Comparison of ENCODE assay signal across 8 mouse cellular contexts in the genomic region with DNA sequence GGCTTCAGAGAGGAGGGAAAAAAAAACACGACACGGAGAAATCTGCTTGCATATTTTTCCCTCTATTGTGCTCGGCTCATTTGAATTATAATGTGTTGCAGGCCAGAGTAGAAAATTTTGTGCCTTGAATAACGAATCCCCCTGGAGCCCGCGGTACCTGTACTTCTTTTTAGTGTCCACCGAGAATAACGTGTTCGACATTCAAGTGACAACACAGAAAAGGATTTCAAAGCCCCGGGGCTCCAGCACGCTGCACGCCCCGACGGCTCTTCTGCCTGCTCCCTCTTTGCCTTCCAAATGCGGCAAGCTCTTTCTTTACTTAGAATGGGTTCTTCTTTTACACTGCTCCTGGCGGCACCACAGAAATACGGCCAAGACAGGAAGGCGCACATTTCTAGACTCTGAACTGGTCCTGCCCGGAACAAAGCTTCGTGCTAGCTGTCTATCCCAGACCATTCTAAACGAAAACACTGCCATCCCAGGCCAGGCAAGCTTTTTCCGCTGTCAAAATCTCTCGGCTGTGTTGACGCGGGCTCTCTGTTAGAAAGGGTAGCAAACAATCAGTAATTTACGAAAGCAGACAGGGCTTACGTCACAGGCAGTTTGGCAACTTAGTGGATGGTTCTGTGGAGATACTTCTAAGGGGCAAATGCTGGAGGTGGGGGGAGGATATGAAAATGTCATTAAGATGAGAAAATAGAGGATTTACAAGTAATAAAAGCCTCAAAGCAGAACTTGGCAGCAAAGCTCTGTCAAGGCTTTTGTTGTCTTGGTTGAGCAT.
A peak's percentile ranks its signal among the peaks of the same experiment; 100 is the strongest.
DNase-seq lines count a peak whose midpoint lies in the region; ATAC-seq lines count a peak whose summit lies in the region.

No protein-coding gene starts in this region.

- H3K9me3 ChIP-seq in forebrain, embryonic 13.5 days (replicated peaks), result no peaks in the 10 kb centered on the region
- no peaks in the 10 kb centered on the region for H3K9me3 ChIP-seq in hindbrain, embryonic 15.5 days

- peak overlapping the region; percentile 66 for H3K4me2 ChIP-seq in forebrain, embryonic 13.5 days
- peak overlapping the region; percentile 58 for H3K4me2 ChIP-seq in hindbrain, embryonic 15.5 days

- ATAC-seq in CD4-positive, CD25-positive, alpha-beta regulatory T cell, adult 4 months, result peak; percentile 45
- peak; percentile 65 for ATAC-seq in forebrain, embryonic 13.5 days
- peak; percentile 43 for ATAC-seq in hindbrain, embryonic 15.5 days (ENCODE audit: low FRiP score, low read depth)

- peaks cover 45% of the 10 kb centered on the region for H3K4me1 ChIP-seq in forebrain, embryonic 13.5 days
- peaks cover 18% of the 10 kb centered on the region for H3K4me1 ChIP-seq in hindbrain, embryonic 15.5 days (replicated peaks)

- H3K4me3 ChIP-seq in forebrain, embryonic 13.5 days, result peak overlapping the region; percentile 40
- H3K4me3 ChIP-seq in hindbrain, embryonic 15.5 days, result peak overlapping the region; percentile 38

- no peaks in the 10 kb centered on the region for H3K27me3 ChIP-seq in forebrain, embryonic 13.5 days
- 0 out of 2 replicates have a peak, but pooled peaks cover 2% of the 10 kb centered on the region for H3K27me3 ChIP-seq in hindbrain, embryonic 15.5 days

- no peaks in the 10 kb centered on the region for H3K36me3 ChIP-seq in forebrain, embryonic 13.5 days (ENCODE audit: poor library complexity, severe bottlenecking)
- no peaks in the 10 kb centered on the region for H3K36me3 ChIP-seq in hindbrain, embryonic 15.5 days

- peak; percentile 37 to 51 for DNase-seq in adrenal gland, postnatal 36 days
- DNase-seq in layer of hippocampus, postnatal 25 days (ENCODE audit: extremely low spot score in 1 of 2, low spot score in 1 of 2), result peak; percentile 12 to 25
- peak; percentile 61 for DNase-seq in lung, postnatal 10 days
- peak; percentile 51 to 54 for DNase-seq in right cerebral cortex, adult 2 months (ENCODE audit: low spot score in 2 of 2)
- DNase-seq in ovary, adult 18-20 months (ENCODE audit: low spot score), result no peak

- peak overlapping the region; percentile 70 for H3K9ac ChIP-seq in forebrain, embryonic 13.5 days
- peak overlapping the region; percentile 36 for H3K9ac ChIP-seq in hindbrain, embryonic 15.5 days

- H3K27ac ChIP-seq in forebrain, embryonic 13.5 days, result peak overlapping the region; percentile 92
- peak overlapping the region; percentile 51 for H3K27ac ChIP-seq in hindbrain, embryonic 15.5 days (replicated peaks)

- WGBS in forebrain, embryonic 13.5 days, result under 1% methylated on average over 27 of the region's 27 CpGs
- 2% methylated on average over 27 of the region's 27 CpGs for WGBS in hindbrain, embryonic 15.5 days
